Mouse (Mus musculus) bone marrow, adult 2 months (tissue): Measurements from ENCODE around the gene Ugt1a6b.
"Not testable (repeated sequence)": the region's sequence is repeated elsewhere in the genome, so short reads cannot be mapped to it uniquely, and the experiment has no call there.

Experiments
- CTCF ChIP-seq: fragments of 200-500 bp; IDR thresholded peaks from 2 replicates; pipeline ENCODE4 v1.5.1; 2011; ENCODE audit warnings: low read length, control low read depth; ENCODE audit not compliant: control insufficient read depth, insufficient read depth
- POLR2A ChIP-seq: fragments of 200-500 bp; IDR thresholded peaks from 2 replicates; pipeline ENCODE4 v1.6.1; 2011; ENCODE audit warnings: low read depth, mild to moderate bottlenecking, control low read depth, low read length, borderline replicate concordance; ENCODE audit not compliant: control insufficient read depth

GRCm38 (mm10) chr1:88121521-88121920, 18.5 kb downstream of the Ugt1a6b start:
- TF ChIP-seq POLR2A, result not testable (repeated sequence)
- peak; percentile 12; the same call in 1 of the 2 replicates for TF ChIP-seq CTCF
